Comparison of ENCODE assay signal across 27 mouse cellular contexts in the genomic region with DNA sequence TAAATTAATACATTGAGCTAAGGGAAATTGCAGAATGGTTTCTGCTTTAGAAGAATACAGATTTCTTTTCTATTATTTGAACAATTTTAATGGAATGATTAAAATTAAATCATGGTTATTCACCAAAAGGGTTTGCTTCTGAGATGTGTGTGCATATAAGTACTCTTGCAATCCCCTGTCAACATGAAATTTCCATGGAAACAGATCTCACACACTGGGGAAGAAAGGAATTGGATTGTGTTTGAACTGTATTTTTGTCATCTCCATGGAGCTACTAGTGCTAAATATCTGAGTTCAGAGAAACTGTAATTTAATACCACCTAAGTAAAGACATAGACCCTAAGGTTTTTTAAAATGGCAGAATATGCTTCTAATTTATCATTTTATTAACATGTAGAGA.
"Had no signal": no experiment of that assay in that cellular context is flagged by ENCODE, and none has a peak within 500 bp of the region (broad histone marks: within the 10 kb centered on the region; RNA-seq: fewer than 3 reads in every experiment).

No protein-coding gene starts in this region.

- H3K27me3 ChIP-seq: heart, embryonic 15.5 days; hindbrain, embryonic 12.5 days; intestine, embryonic 15.5 days had no signal

- H3K9ac ChIP-seq: heart, embryonic 13.5 days; heart, embryonic 15.5 days; hindbrain, embryonic 12.5 days; hindbrain, embryonic 14.5 days; intestine, embryonic 15.5 days; limb, embryonic 12.5 days had no signal

- H3K9me3 ChIP-seq: heart, embryonic 13.5 days; heart, embryonic 15.5 days; hindbrain, embryonic 10.5 days; hindbrain, embryonic 12.5 days; intestine, embryonic 15.5 days; limb, embryonic 10.5 days; limb, embryonic 12.5 days had no signal

- H3K36me3 ChIP-seq: heart, embryonic 13.5 days; heart, embryonic 15.5 days; hindbrain, embryonic 10.5 days; hindbrain, embryonic 12.5 days; intestine, embryonic 15.5 days; limb, embryonic 10.5 days; limb, embryonic 12.5 days had no signal

- ATAC-seq: hindbrain, embryonic 16.5 days; inflammation-experienced regulatory T-cells, adult 6 months; intestine, embryonic 15.5 days; intestine, postnatal 0 days had no signal

- H3K27ac ChIP-seq: heart, adult 2 months; heart, embryonic 13.5 days; heart, embryonic 15.5 days; hindbrain, embryonic 10.5 days; hindbrain, embryonic 12.5 days; hindbrain, embryonic 14.5 days; intestine, embryonic 15.5 days; left cerebral cortex, adult 2 months; limb, embryonic 10.5 days; limb, embryonic 12.5 days had no signal

- H3K4me2 ChIP-seq: heart, embryonic 11.5 days; heart, embryonic 13.5 days; heart, embryonic 15.5 days; hindbrain, embryonic 12.5 days; hindbrain, embryonic 14.5 days; intestine, embryonic 15.5 days; limb, embryonic 12.5 days; liver, embryonic 11.5 days had no signal

- DNase-seq: gastrocnemius, postnatal 14 days; gastrocnemius, postnatal 36 days; heart, adult 11 months; heart, adult 2 months; heart, postnatal 14 days; heart, postnatal 4 days; kidney, adult 18-20 months; kidney, adult 8-10 months; kidney, postnatal 10 days; kidney, postnatal 25 days; kidney, postnatal 4 days; liver had no signal

- H3K4me3 ChIP-seq: heart, adult 2 months; heart, embryonic 13.5 days; heart, embryonic 15.5 days; hindbrain, embryonic 10.5 days; hindbrain, embryonic 12.5 days; intestine, embryonic 15.5 days; layer of hippocampus, adult 2 months; left cerebral cortex, adult 2 months; limb, embryonic 10.5 days; limb, embryonic 12.5 days had no signal
